Mouse (Mus musculus): ENCODE measurements around the gene Pkp4.

DNA sequence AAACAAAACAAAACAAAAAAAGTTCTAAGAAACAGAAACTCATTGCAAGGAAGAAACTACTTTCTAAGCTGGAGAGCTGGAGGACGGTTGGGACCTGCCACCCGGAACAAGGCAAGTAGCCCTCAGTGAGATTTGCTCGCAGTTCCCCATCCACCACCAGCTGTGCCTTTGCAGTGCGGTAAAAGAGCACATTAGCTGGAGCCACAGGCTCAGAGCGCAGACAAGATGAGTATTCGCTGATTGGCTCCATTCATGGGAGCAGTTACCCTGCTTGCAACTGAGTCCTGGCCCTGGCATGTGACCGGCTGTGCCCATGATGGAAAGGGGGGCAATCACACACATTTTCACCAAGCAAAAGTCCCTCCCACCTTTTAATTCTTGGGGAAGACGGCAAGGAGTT, 127.0 kb downstream of the Pkp4 start:
- no peak for TF ChIP-seq CTCF (IDR thresholded peaks at IDR 0.05; ENCODE audit: extremely low read depth, insufficient read depth, insufficient read length, insufficient replicate concordance)
- no peak for TF ChIP-seq POLR2A (IDR thresholded peaks at IDR 0.05; ENCODE audit: low read depth, low read length)

Data from spleen, adult 2 months (tissue).